Mouse (Mus musculus): ENCODE measurements at regions not wholly inside any gene's neighbourhood (a gene's known extent, or its start where the extent isn't known, plus 50 kb on each side); places are given as distances from the start of the nearest gene placed in this dataset.

- TF ChIP-seq POLR2A (IDR thresholded peaks at IDR 0.05; ENCODE audit: borderline replicate concordance, extremely low read depth, insufficient read depth, insufficient read length, poor library complexity, severe bottlenecking): no peak
- no peak for TF ChIP-seq CTCF (IDR thresholded peaks at IDR 0.05; ENCODE audit: borderline replicate concordance, extremely low read depth, insufficient read depth, insufficient read length)
These were observed 157.4 kb upstream of the Tgfbr2 start for GRCm38 (mm10) chr9:116332485-116333118.

All from brain, embryonic 14.5 days (tissue).